Mouse (Mus musculus): ENCODE data around the gene Nphs1.
"Not testable (repeated sequence)": the region's sequence is repeated elsewhere in the genome, so short reads cannot be mapped to it uniquely, and the experiment has no call there.

The Nphs1 gene

DNA sequence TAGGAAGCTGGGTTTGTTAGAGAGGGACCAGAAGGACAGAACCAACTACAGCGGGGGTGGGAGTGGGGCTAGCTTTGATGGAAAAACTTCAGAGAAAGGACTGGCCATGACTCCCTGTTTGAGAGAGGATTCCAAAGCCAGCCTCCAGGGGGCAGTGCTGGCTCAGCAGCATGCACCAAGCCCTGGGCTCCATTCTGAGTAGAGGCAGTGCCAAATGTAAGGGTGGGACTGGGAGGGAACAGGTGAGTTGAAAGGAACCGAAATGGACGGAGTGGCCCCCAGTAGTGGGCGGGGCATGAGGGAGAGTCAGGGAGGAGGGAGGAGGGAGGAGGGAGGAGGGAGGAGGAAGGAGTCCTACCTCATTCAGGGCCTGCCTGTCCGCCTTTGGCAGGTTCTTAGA lies 17.4 kb upstream of the Nphs1 start:
- peak in 1 of 2 experiments; percentile 61 for DNase-seq (ENCODE audit: low spot score in 2 of 2)

GRCm38 (mm10) chr7:30443696-30444095 lies 14.4 kb upstream of the Nphs1 start:
- no peak for DNase-seq (ENCODE audit: low spot score in 2 of 2)

- DNase-seq (ENCODE audit: low spot score in 2 of 2) = peak; percentile 77 to 83
Measured at GRCm38 (mm10) chr7:30444154-30444970, 13.8 kb upstream of the Nphs1 start.

- peak in 1 of 2 experiments; percentile 82 for DNase-seq (ENCODE audit: low spot score in 2 of 2)
Measured at GRCm38 (mm10) chr7:30444971-30445751, 13.0 kb upstream of the Nphs1 start, which contains the start of gene Aplp1. Gene Aplp1 (minus strand): TSS chr7:30445535.

GRCm38 (mm10) chr7:30450241-30450640 lies 7.9 kb upstream of the Nphs1 start:
- no peak for DNase-seq (ENCODE audit: low spot score in 2 of 2)

DNA sequence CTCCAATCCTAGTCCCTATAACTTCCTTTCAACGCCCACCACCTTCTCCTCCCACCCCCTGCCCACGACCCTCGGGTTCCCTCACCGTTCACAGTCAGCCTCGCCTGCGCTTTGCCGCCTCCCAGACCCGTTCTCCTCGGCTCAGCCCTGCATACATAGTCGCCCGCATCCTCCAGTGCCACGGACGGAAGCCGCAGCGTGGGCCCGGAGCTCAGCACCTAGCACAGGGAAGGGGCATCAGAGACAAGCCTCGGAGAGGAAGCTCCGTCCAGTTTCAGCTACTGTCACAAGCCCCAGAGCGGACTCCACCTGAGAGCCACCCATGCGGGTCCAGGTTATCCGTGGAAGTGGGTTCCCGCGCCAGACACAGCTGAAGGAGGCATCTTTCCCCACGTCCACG lies 4.8 kb upstream of the Nphs1 start:
- no peak for DNase-seq (ENCODE audit: low spot score in 2 of 2)

DNA sequence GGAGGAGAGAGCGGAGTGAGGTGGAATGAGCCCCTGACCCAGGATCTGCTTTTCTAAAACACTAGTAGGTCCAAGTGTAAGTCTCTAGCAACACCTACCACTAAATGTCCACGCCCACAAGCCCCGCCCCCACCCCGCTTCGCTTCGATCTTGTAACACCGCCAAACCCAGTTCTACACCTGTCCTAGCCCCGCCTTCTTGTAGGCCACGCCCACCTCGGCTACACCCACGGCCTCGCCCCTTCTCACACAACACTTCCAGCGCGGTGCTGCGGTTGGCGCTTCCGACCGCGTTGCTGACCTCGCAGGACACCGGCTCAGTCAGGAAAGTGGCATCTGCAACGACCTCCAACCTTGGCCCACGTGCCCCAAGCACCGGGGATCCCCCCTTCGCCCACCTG lies 4.3 kb upstream of the Nphs1 start:
- no peak for DNase-seq (ENCODE audit: low spot score in 2 of 2)

DNA sequence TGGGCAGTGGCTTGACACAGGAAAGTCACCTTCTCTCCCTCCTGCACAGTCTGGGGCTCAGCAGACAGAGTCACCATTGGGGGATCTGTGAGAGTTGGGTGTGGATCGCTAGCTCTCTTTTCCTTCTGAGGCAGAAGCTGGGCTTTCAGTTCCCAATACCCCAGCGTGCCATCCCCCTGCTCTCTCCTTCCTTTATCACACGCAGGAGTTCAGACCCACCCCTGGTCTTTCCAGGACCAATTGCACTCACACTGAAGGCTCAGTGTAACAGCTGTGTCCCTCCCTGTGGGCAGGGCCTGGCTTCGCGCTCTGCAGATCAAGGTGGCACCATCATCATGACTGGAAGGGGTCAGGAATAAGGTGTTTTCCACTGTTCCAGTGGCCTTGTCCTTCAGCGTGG lies 3.9 kb upstream of the Nphs1 start:
- no peak for DNase-seq (ENCODE audit: low spot score in 2 of 2)

DNA sequence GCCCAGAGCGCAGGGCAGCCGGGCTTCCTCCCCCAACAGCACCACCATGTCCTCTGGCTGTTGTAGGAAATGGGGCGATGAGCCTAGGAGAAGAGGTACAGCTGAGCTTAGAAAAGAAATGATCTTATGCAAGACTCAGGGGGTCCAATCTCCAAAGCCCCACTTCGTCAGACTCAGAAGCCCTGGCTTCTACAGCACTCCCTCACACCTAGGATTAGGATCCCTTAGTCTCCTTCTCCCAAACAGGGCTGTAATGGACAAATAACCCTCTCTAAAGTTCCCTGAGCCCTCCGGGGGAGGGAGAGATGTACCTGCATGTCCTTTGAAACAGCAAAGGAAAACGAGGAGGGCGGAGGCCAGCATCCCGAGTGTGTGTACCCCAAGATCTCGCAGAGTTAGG lies 1.6 kb upstream of the Nphs1 start:
- no peak for DNase-seq (ENCODE audit: low spot score in 2 of 2)

DNA sequence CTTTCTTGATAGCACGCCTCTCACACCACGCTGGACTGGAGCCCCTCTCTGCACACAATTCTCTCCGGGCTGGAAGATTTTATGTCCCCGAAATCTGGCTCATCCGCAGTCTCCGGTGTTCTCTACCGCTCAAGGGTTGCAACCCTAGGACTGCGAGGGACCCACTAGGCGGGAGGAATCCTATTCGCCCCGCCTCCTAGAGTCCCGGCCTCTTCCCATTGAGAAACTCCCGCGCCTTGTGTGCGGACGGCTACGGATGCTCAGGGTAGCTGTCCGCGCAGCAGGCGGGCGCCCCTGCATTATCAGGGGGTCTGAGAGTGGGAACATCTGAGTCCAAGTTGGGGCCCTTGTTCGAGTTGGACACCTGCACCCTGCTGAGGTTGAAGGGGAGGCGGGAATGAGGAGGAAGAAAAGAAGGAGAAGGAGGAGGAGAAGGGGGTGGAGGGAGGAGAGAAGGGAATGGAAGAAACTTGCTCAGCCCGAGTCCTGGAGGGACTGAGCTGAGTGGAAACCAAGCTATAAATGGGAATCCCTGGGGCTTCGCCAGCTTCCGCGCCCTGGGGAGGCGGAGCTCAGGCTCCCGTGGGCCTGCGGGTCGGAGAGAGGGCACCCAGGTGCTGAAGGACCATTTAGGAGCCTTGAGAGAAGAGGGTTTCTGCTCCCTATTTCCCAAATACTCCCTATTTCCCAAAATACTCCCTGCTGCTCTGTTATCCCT lies 1.0 kb upstream of the Nphs1 start:
- no peak for DNase-seq (ENCODE audit: low spot score in 2 of 2)

GRCm38 (mm10) chr7:30459484-30459883 lies 1.4 kb downstream of the Nphs1 start:
- no peak for DNase-seq (ENCODE audit: low spot score in 2 of 2)

DNA sequence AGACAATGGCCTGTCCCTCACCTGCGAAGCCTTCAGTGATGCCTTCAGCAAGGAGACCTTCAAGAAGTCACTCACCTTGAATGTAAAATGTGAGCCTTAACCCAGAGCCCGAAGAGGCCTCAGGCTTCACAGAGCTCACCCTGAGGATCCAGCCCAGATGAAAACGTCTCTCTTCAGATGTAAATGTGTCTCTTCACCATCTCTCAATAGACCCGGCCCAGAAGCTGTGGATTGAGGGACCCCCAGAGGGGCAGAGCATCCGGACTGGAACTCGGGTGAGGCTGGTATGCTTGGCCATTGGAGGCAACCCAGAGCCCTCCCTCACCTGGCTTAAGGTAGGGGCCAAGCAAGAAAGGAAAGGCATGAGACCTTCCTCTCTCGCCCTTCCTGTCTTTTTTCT lies 5.5 kb downstream of the Nphs1 start:
- DNase-seq (ENCODE audit: low spot score in 2 of 2) = no peak

DNA sequence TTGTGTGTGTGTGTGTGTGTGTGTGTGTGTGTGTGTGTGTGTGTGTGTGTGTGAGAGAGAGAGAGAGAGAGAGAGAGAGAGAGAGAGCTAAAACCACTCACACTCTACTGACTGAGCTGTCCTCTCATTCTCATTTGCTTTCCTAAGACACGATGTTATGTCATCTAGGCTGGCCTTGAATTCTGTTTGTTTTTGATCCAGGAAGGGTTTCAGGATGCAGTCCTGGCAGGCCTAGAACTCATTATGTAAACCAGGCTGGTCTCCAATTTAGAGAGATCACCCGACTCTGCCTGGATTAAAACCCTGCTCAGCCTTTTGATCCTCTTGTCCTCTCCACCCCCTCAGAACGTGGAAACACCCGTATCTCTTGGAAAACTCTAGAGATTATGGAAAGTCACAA lies 5.9 kb downstream of the Nphs1 start:
- DNase-seq (ENCODE audit: low spot score in 2 of 2) = no peak

DNA sequence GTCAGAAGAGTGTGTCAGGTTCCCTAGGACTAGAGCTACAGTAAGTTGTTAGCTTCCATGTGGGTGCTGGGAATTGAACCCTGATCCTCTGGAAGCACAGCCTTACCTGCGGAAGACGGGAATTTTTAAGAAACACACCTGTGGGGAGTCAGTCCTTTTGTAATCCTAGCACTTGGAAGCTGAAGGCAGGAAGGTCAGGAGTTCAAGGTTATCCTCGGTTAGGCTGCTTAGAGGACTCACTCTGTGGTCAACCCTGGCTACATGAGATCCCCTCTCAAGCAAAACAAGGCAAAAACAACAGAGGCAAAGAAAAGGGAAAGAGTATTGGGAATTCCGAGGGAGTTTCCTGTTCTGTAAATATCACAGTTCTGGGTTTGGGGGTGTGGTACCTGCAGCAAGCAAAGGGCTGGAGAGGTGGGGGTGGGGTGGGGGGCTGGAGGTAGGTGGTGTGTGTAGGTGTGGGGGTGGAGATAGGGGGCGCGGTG lies 6.7 kb downstream of the Nphs1 start:
- no peak for DNase-seq (ENCODE audit: low spot score in 2 of 2)

DNA sequence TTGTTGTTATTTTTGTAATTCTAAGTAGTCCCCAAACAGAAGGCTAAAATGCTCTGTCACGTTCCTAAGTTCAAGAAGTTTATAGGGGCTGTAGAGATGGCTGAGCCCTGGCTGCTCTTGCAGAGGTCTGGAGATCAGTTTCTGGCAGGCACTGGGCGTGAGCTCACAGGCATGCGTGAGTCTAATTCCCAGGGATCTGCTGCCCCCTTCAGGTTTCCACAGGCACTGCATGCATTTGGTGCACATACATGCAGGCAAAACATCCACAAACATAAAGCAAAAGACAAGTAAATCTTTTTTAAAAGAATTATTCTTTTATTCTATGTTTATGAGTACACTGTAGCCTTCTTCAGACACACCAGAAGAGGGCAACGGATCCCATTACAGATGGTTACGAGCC lies 14.3 kb downstream of the Nphs1 start:
- DNase-seq (ENCODE audit: low spot score in 2 of 2) = no peak

DNA sequence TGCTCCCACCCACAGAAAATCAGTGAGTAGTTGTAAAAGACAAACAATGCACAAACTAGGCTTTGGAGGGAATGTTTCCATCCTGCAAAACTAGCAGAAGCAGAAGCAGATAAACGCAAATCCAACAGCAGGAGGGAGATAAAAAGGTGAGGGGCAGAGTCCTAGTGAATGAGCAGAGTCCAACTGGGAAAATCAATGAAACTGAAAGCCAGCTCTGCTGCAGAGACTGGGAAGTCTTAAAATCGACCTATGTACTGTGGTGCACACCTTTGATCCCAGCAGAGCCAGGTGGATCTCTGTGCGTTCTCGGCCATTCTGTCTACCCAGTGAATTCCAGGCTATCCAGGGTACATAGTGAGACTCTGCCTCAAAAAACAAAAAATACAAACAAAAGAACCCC lies 16.9 kb downstream of the Nphs1 start:
- DNase-seq (ENCODE audit: low spot score in 2 of 2) = no peak

DNA sequence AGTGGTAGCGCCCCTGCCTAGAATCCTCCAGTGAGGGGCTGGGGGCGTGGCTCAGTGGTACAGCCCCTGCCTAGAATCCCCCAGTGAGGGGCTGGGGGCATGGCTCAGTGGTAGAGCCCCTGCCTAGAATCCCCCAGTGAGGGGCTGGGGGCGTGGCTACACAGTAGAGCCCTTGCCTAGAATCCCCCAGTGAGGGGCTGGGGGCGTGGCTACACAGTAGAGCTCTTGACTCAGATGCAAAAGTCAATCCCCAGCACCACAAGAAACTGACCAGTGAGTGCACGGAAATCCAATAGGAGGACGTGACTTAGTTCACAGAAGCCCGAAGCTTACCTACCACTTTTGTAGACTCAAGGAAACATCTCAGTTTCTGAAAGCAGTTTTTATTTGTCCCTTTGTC lies 18.0 kb downstream of the Nphs1 start:
- DNase-seq (ENCODE audit: low spot score in 2 of 2) = not testable (repeated sequence)

DNA sequence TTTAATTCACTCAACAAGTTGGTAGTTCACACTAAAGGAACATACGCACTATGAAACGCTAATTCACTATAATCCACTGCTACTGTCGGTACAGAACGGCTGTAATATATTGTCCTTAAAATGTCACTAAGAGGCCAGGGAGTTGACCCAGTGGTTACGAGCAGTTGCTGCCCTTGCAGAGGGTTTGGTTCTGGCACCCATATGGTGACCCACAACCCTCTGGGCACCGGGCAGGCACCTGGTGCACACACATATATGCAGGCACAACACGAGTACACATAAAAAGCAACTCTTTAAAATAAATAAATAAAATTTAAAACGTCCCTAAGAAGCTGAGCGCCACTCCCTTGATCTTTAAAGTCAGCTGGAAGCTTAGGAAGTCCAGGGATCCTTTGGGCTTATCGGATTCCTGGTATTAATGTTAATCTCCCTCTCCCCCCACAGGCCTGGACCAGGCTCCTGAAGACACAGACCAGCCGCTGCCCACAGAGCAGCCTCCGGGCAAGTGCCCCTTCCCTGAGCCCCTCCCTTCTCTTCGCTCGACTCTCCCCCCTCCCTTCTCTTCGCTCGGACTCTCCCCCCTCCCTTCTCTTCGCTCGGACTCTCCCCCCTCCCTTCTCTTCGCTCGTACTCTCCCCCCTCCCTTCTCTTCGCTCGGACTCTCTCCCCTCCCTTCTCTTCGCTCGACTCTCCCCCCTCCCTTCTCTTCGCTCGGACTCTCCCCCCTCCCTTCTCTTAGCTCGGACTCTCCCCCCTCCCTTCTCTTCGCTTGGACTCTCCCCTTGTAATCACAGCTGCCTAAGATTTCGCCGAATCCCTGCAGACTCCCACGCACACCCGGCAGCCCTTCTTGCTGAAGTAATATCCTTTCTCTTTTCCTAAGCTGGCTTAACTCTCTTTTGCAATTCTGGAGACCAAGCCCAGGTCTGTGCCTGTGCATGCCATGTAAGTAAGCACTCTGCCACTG lies 19.6 kb downstream of the Nphs1 start:
- no peak for DNase-seq (ENCODE audit: low spot score in 2 of 2)

DNA sequence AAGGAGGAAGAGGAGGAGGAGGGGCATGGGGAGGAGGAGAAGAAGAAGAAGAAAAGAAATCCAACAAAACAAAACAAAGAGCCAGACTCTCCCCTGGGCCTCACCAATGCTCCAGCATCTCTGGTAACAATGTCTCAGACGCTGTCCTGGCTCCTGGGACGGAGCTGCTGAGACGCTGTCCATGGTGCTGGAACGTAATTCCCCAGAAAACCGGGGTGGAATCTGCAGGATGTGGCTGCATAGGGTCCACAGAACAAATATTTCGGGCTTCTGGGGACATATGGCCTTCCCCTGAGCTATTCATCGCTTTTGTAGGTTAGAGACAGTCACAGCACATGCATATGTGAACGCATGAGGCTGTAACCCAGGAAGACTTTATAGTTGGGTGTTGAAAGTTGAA lies 26.1 kb downstream of the Nphs1 start:
- DNase-seq (ENCODE audit: low spot score in 2 of 2) = no peak

GRCm38 (mm10) chr7:30490251-30490956 lies 32.3 kb downstream of the Nphs1 start:
- peak in 1 of 2 experiments; percentile 51 for DNase-seq (ENCODE audit: low spot score in 2 of 2)
